Mouse (Mus musculus) erythroblast, adult 5-6 weeks (primary cell): ENCODE measurements around the gene Gm45716. TPM values are rescaled to one million over a fixed set of nuclear protein-coding genes. Genes with fewer than 3 reads are reported as not detected.
A peak's percentile ranks its signal among the peaks of the same experiment; 100 is the strongest.

Source experiments
- ATAC-seq: replicated peaks from 2 replicates; pipeline ENCODE4 v1.8.0; 2016; ENCODE audit warnings: moderate number of reproducible peaks, mild to moderate bottlenecking, moderate TSS enrichment, inconsistent platforms; ENCODE audit not compliant: poor library complexity, low FRiP score, severe bottlenecking
- total RNA-seq, 2 experiments: library from RNA; stranded (forward) in 1 of 2; stranded (reverse) in 1 of 2; fragments of 150-400 nt in 1 of 2; fragments of 200-764, 138-1000 nt in 1 of 2; gene quantifications; 2 replicates each; pipeline versions ENCODE4 v1.2.3 to v1.2.4; 2015 to 2017; ENCODE audit warnings: low replicate concordance in 2 of 2

Gene Gm45716
- total RNA-seq, 2 experiments from 2014 or later = 1.0 to 5.8 TPM

GRCm38 (mm10) chr11:90245630-90246029 lies 58.1 kb downstream of the Gm45716 start:
- ATAC-seq = no peak

- ATAC-seq = no peak
Observed at GRCm38 (mm10) chr11:90246676-90247075, 59.2 kb downstream of the Gm45716 start.

DNA sequence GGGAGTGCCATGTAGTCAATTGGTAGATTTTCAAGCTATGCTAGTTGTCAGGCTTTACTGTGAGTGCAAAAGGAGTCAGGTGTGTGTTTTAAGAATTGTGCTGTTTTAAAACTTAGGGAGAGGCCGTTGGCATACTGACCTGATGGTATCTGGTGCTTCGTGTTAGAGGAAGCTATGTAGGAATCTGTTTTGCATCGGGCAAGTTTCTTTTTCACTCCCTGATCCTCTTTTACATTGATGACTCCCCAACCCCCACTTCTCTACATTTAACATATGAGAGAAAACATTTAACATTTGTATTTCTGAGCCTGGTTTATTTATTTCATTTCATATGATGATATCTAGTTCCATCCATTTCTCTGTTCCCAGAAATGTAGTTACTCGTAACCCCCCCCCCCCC lies 60.3 kb downstream of the Gm45716 start:
- ATAC-seq = no peak

- peak; percentile 100 for ATAC-seq
Observed at GRCm38 (mm10) chr11:90249025-90249650, 61.7 kb downstream of the Gm45716 start, which contains the start of gene Mmd. Gene Mmd, plus strand, starts transcription at chr11:90249456.

- no peak for ATAC-seq
Observed at GRCm38 (mm10) chr11:90249701-90250141, 62.2 kb downstream of the Gm45716 start.

GRCm38 (mm10) chr11:90250189-90250588 lies 62.7 kb downstream of the Gm45716 start:
- ATAC-seq = no peak

DNA sequence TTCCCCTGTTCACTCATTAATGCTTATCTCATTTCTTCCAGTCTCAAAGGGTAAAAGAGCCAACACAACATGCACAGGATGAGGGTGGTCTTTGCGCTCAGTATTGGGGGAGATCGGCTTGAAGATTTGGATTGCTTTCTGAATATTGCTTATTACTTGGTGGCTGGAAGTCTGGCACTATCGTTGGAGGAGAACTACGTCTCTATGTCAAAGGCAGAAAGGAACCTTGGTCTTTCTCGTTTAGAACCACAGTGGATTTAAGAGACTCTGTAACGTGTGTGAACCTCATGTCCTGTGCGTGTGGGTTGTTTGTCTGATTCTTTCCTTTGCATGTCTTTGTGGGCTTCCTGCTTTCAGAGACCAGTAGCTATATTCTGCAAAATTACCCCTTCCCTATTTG lies 63.2 kb downstream of the Gm45716 start:
- no peak for ATAC-seq

- ATAC-seq = no peak
Observed at GRCm38 (mm10) chr11:90251923-90252322, 64.4 kb downstream of the Gm45716 start.

DNA sequence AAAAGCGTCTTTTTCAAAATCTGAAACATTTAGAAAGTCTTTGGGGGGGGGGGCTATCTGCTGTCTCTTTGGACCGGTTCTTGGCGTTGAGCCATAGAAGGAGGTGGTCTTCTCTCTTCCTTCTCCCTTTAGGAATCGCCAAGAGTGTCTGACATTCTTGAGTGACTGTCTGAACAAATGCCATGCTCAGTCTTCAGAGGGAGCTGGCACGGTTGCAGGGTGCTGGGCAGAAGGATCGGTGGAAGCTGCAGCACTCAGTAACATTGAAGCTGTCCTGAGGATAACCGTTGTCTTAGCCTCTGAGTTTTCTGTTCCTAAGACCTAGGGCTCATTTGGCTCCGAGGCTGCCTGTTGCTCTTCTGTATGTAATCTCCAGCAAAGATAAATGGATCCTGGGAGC lies 64.9 kb downstream of the Gm45716 start:
- ATAC-seq = no peak

- ATAC-seq = no peak
Observed at GRCm38 (mm10) chr11:90254536-90254935, 67.1 kb downstream of the Gm45716 start.

GRCm38 (mm10) chr11:90255687-90256086 lies 68.2 kb downstream of the Gm45716 start:
- no peak for ATAC-seq

DNA sequence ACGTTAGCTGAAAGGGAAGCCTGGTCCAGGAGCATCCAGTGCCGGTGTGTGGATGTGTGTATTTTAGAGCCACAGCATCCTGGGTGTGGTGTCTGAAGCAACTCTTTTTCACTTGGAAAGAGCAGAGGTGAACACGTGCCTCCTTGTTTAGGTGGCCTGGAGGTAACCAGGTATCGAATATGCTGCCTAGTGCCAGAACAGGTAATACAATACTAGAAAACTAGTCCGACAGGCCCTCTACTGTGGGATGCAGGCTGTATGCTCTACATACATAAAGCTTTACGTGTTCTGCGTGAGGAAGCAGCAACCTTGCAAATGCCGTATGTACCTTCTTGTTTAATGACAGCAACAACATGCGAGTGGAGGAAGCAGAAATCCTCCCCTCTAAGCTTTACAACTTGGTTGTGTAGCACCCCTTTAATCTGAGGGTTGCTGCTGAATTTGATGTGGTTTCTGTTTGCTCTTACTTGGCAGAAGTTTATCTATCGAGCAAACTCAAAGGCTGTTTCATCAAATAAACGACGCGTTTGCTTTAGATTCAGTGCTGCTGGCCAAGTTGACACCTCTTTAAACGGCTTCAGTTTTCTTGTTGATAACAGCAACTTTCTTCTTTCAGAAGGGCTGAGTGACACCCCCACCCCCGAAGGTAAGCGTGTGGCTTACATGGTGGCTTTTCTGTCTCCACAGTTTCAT lies 69.5 kb downstream of the Gm45716 start:
- ATAC-seq = no peak

DNA sequence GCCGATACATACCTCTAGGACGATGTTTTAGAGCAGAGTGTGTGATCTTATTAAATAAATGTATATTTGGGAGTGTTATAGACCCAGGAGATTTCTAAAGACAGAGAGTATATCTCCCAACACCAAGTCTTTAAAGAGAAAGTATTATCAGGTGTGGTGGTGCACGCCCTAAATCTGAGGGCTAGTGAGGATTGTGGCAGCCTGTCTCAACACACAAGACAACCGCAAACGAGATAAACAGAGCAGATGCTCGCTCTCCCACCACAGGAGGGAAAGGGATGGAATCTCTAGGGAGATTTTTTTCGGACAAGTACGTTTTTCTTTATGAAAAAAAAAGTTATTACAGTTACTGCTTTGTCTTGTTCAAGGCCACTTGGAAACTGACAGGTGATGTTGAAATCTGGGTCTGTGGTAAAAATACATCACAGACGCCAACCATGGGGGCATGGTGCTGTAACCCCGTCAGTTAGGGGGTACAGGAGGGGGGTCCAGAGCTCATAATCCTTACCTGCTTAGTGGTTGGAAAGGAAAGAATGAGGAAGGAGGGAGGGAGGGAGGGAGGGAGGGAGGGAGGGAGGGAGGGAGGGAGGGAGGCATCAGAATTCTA lies 70.9 kb downstream of the Gm45716 start:
- no peak for ATAC-seq

DNA sequence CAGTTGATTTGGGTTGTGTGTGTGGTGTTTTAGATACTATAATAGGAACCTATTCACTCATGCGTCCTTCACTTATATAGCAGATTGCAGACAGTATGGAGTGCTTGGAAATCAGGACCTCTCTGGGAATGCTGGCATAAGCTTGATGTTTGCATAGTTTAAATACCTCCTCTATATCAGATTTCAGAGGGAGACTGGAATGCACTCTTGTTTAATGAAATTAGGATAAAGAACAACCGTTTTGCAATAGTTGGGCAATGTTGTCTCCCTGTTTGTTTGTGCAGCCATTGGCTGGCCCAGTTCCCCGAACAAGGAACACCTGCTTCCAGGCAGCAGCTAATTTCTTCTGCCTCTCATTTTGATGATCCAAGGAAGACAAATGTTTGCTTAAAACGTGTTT lies 71.6 kb downstream of the Gm45716 start:
- ATAC-seq = no peak

DNA sequence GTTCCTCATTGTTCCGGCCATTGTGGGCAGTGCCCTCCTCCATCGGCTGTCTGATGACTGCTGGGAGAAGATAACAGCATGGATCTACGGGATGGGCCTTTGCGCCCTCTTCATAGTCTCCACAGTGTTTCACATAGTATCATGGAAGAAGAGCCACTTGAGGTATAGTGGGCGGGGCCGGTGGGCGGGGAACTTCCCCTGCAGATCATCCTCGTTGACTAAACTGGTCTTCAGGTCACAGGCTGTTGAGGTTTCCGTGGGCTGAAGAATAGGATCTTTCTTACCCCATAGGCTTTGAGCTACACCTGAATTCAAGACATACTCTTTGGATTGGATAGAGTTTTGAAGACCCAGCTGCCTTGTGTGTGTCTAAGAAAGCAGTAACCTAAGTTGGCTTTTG lies 72.3 kb downstream of the Gm45716 start:
- ATAC-seq = no peak

DNA sequence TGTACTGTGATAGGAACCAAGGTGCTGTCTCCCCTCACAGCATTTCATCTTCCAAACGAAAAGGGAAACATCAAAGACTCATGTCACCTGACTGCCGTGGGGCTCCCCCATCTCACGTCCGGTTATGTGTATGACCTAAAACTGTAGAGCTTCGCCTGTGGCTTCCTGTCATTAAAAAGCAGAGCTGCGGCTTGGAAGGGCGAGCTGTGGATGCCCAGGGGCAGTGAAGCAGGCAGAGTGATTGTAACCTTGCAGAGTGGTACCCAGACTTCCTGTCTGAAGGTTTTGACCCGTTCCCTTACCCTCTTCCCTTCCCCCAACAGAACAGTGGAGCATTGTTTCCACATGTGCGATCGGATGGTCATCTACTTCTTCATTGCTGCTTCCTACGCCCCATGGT lies 76.7 kb downstream of the Gm45716 start:
- ATAC-seq = no peak

DNA sequence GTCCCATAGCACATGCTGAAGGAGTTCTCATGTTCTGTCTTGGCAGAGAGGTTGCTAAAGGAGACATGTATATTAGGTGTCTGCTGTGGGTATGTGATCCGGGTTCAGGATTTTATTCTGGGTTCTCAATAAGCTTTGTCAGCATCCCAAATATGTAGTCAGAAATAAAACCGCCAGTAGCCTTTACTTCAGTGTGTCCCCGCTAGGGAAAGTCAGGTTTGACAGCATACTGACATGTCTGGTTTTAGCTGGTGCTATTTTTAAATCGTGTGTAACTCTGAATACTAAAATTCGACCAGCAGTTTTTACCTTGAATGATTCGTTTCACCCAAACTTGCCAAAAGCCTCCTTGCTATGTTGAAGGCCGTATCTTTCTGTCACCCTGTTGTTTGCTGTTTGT lies 78.1 kb downstream of the Gm45716 start:
- no peak for ATAC-seq

DNA sequence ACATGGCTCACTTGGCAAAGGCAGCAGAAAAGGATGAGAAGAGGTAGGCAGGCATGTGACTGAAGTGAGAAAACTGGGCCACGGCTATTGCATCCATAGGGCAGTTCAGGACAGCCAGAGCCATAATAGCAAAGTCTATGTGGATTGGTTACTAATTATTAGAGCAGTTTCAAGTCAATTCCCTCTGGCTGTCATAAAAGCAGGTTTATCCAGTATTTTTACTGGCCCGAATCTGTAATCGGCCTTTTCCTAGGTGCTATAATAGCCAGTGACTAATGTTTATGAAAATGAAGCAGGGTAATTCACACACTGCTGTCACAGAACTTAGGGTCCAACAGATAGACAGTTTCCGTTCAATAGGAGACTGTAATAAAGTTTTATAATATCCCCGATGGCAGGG lies 81.5 kb downstream of the Gm45716 start:
- no peak for ATAC-seq

DNA sequence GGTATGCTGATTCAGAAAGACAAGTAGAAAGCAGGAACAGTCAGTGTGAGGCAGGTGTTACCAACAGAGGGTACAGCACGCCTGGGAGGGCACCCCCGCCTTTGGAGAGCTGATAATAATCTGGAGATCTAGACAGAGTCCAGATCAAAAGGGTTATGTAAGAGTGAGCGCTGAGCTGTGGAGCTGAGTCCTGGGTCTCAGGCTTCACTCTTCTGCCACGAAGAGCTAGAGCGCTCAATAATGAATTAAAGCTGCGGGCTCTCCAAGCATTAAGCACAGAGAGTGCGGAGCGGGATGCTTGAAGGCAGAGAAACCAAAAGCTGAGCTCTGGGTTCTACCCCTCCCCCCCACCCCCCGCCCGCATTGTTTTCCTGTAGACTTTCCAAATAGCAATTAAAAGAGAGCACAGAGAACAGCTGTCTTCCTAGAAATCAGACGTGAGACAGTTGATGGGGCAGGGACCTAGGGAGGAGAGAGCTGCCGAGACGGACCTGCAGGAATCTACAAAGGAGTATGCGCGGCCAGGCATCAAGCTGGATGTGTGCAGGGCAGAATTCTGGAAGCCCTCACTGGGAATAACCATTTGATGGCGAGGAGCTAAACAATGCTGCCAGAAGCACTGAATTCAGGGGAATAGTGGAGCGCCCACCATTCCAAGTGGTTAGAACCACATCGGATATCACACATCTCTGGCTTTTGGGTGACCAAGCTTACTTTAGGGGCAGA lies 82.1 kb downstream of the Gm45716 start:
- ATAC-seq = no peak

- no peak for ATAC-seq
Observed at GRCm38 (mm10) chr11:90270132-90270877, 82.8 kb downstream of the Gm45716 start.
